Mouse (Mus musculus) bone marrow, adult 2 months (tissue): ENCODE measurements around the gene Serpina3a.

Experiments used
- CTCF ChIP-seq: fragments of 200-500 bp; IDR thresholded peaks from 2 replicates; pipeline ENCODE4 v1.5.1; 2011; ENCODE audit warnings: low read length, control low read depth; ENCODE audit not compliant: control insufficient read depth, insufficient read depth
- POLR2A ChIP-seq: fragments of 200-500 bp; IDR thresholded peaks from 2 replicates; pipeline ENCODE4 v1.6.1; 2011; ENCODE audit warnings: low read depth, mild to moderate bottlenecking, control low read depth, low read length, borderline replicate concordance; ENCODE audit not compliant: control insufficient read depth

- no peak for TF ChIP-seq CTCF
- no peak for TF ChIP-seq POLR2A
Measured at GRCm38 (mm10) chr12:104090119-104090518, 22.4 kb upstream of the Serpina3a start.
